Mouse (Mus musculus): Measurements from ENCODE around the gene Gm9999. TPM values are rescaled to one million over a fixed set of nuclear protein-coding genes. Genes with fewer than 3 reads are reported as not detected.
A peak's percentile ranks its signal among the peaks of the same experiment; 100 is the strongest.

The Gm9999 gene
- polyA plus RNA-seq, 1 experiment: not detected

DNA sequence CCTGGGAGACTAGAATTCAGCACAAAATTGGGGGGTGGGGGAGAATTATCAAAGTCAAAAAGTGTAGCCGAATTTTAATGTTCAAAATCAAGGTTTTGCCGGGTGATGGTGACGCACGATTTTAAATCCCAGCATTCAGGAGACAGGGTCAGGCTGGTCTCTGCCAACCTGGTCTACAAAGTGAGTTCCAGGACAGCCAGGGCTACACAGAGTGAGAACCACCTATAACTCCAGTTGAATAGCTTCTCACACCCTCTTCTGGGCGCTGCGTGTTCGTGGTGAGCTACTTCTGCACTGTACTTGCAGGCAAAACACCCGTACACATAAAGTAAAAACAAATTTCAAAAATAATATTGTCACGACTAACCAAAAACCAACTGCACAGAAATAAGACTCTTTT, 24.5 kb upstream of the Gm9999 start:
- Histone ChIP-seq H3K4me2 (ENCODE audit: low read depth) (peak overlapping the region; percentile 67), H3K4me3 (peak overlapping the region; percentile 68), H3K36me3 (ENCODE audit: control insufficient read depth, insufficient read depth) (no peaks in the 10 kb centered on the region), H3ac (ENCODE audit: control insufficient read depth, insufficient read length) (peak overlapping the region; percentile 60), H3K79me2 (ENCODE audit: control insufficient read depth, insufficient read depth) (peaks cover 13% of the 10 kb centered on the region), H3K27me3 (ENCODE audit: control insufficient read depth, insufficient read depth, insufficient read length) (no peaks in the 10 kb centered on the region)
- TF ChIP-seq MYOD1 (IDR thresholded peaks at IDR 0.05; ENCODE audit: control insufficient read depth in 1 of 3, insufficient read length in 2 of 3, low read depth in 2 of 3): no peak
- no peak for TF ChIP-seq REST (IDR thresholded peaks at IDR 0.05; ENCODE audit: insufficient read depth, insufficient read length)
- TF ChIP-seq MYOG (IDR thresholded peaks at IDR 0.05; ENCODE audit: control insufficient read depth in 1 of 3, insufficient read depth in 1 of 3, insufficient read length in 2 of 3, low read depth in 2 of 3): no peak
- no peak for TF ChIP-seq MAX (IDR thresholded peaks at IDR 0.05; ENCODE audit: low read depth)
- TF ChIP-seq USF1 (IDR thresholded peaks at IDR 0.05; ENCODE audit: low read depth): no peak
- TF ChIP-seq SRF (IDR thresholded peaks at IDR 0.05; ENCODE audit: control insufficient read depth, insufficient read length, low read depth): no peak
- TF ChIP-seq TCF12 (IDR thresholded peaks at IDR 0.05; ENCODE audit: insufficient read depth, poor library complexity, severe bottlenecking): no peak
- TF ChIP-seq CEBPB (IDR thresholded peaks at IDR 0.05; ENCODE audit: insufficient read depth, poor library complexity, severe bottlenecking): no peak
- TF ChIP-seq TCF3 (IDR thresholded peaks at IDR 0.05; ENCODE audit: insufficient read length, low read depth): no peak
- TF ChIP-seq POLR2A (IDR thresholded peaks at IDR 0.05; ENCODE audit: insufficient read length, low read depth): no peak
- no peak for TF ChIP-seq POLR2AphosphoS2 (IDR thresholded peaks at IDR 0.05; ENCODE audit: insufficient read length, low read depth)
- TF ChIP-seq E2F4 (IDR thresholded peaks at IDR 0.05; ENCODE audit: insufficient read depth): no peak

DNA sequence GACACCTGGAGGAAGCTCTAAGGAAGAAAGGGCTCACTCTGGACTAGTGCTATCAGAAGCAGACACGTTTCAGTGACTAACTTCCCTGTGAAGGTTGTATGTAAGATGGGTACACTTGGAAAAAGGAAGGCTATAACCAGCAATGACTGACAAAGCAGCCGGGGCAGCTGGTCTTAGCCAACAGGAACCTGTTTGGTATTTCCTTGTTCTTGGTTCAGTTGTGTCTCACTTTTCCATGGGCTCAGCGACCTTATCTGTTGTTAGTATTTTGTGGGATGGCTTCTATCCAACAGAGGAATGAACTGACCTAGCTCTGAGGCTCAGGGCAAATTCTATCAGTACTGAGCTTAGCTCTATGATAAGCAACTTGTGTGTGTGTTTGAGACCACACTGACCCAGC, 22.4 kb upstream of the Gm9999 start:
- H3K4me2 ChIP-seq (ENCODE audit: low read depth): no peak overlapping the region
- TF ChIP-seq TCF3 (IDR thresholded peaks at IDR 0.05; ENCODE audit: insufficient read length, low read depth) (no peak), POLR2AphosphoS2 (IDR thresholded peaks at IDR 0.05; ENCODE audit: insufficient read length, low read depth) (no peak), MYOD1 (IDR thresholded peaks at IDR 0.05; ENCODE audit: control insufficient read depth in 1 of 3, insufficient read length in 2 of 3, low read depth in 2 of 3) (no peak), SRF (IDR thresholded peaks at IDR 0.05; ENCODE audit: control insufficient read depth, insufficient read length, low read depth) (no peak), REST (IDR thresholded peaks at IDR 0.05; ENCODE audit: insufficient read depth, insufficient read length) (no peak), TCF12 (IDR thresholded peaks at IDR 0.05; ENCODE audit: insufficient read depth, poor library complexity, severe bottlenecking) (no peak), MYOG (IDR thresholded peaks at IDR 0.05; ENCODE audit: control insufficient read depth in 1 of 3, insufficient read depth in 1 of 3, insufficient read length in 2 of 3, low read depth in 2 of 3) (no peak), E2F4 (IDR thresholded peaks at IDR 0.05; ENCODE audit: insufficient read depth) (no peak), MAX (IDR thresholded peaks at IDR 0.05; ENCODE audit: low read depth) (no peak), CEBPB (IDR thresholded peaks at IDR 0.05; ENCODE audit: insufficient read depth, poor library complexity, severe bottlenecking) (no peak), POLR2A (IDR thresholded peaks at IDR 0.05; ENCODE audit: insufficient read length, low read depth) (no peak), USF1 (IDR thresholded peaks at IDR 0.05; ENCODE audit: low read depth) (no peak)
- no peaks in the 10 kb centered on the region for H3K36me3 ChIP-seq (ENCODE audit: control insufficient read depth, insufficient read depth)
- H3K27me3 ChIP-seq (ENCODE audit: control insufficient read depth, insufficient read depth, insufficient read length): no peaks in the 10 kb centered on the region
- no peak overlapping the region for H3ac ChIP-seq (ENCODE audit: control insufficient read depth, insufficient read length)
- no peak overlapping the region for H3K4me3 ChIP-seq
- H3K79me2 ChIP-seq (ENCODE audit: control insufficient read depth, insufficient read depth): peaks cover 13% of the 10 kb centered on the region

DNA sequence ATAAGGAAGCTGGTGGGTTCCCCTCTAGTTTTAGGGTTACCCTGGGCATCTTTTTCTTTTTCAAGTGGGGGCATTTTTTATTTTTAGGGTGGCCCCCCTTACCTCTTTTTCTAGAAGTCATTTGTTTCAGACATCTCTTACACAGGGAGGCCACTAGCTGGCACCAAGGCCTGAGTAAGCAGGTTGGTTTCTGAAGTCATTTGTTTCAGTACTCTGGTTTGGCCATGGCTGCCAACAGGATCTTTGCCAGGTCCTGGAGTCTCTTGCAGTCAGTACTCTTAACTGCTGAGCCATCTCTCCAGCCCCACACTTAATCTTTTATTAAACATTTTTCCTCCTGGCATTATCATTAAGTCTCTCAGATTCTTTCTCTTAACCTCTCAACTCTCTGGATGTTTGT, 21.2 kb upstream of the Gm9999 start:
- H3K79me2 ChIP-seq (ENCODE audit: control insufficient read depth, insufficient read depth): peaks cover 9% of the 10 kb centered on the region
- TF ChIP-seq MAX (IDR thresholded peaks at IDR 0.05; ENCODE audit: low read depth): no peak
- no peak for TF ChIP-seq REST (IDR thresholded peaks at IDR 0.05; ENCODE audit: insufficient read depth, insufficient read length)
- no peak for TF ChIP-seq SRF (IDR thresholded peaks at IDR 0.05; ENCODE audit: control insufficient read depth, insufficient read length, low read depth)
- no peak for TF ChIP-seq USF1 (IDR thresholded peaks at IDR 0.05; ENCODE audit: low read depth)
- TF ChIP-seq TCF12 (IDR thresholded peaks at IDR 0.05; ENCODE audit: insufficient read depth, poor library complexity, severe bottlenecking): no peak
- peak overlapping the region; percentile 63 for H3K4me2 ChIP-seq (ENCODE audit: low read depth)
- H3K4me3 ChIP-seq: no peak overlapping the region
- no peaks in the 10 kb centered on the region for H3K27me3 ChIP-seq (ENCODE audit: control insufficient read depth, insufficient read depth, insufficient read length)
- H3ac ChIP-seq (ENCODE audit: control insufficient read depth, insufficient read length): no peak overlapping the region
- H3K36me3 ChIP-seq (ENCODE audit: control insufficient read depth, insufficient read depth): no peaks in the 10 kb centered on the region

DNA sequence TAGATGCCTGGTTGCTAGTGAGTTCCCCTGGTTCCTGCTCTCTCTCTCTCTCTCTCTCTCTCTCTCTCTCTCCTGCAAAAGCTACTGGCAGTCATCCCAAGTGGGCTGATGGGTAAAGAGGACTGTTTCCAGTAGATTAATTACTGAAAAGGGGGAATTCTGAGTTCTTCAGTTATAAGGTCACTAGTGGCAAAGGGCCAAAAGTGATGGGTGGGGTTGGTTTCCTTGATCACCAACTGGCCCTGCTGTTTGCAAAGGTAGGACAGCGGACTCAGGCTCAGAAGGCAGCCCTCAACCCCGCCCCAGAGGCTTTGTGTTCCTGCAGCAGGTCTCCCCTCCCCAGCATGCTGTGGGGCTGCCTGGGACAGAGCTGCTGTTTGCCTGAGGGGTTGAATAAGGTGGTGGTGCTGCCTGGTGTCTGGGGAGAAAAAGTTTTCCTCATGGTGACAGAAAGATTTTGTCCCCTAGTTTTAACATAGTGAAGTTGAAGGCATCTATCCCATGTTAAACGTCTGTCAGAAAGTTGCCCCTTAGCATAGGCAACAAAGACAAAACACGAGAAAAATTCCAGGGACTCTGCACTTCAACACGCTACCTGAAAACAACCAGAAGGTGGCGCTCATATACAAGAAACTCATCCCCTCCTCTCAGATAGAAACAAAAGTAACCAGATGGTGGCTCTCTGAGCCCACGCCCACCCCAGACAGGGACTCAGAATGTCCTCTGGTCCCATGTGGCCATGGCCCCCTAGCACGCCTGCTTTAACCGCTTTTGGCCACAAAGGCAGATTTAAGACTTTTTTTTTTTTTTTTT, 20.4 kb upstream of the Gm9999 start:
- no peaks in the 10 kb centered on the region for H3K27me3 ChIP-seq (ENCODE audit: control insufficient read depth, insufficient read depth, insufficient read length)
- no peak overlapping the region for H3ac ChIP-seq (ENCODE audit: control insufficient read depth, insufficient read length)
- H3K4me2 ChIP-seq (ENCODE audit: low read depth): peak overlapping the region; percentile 63
- no peak overlapping the region for H3K4me3 ChIP-seq
- H3K79me2 ChIP-seq (ENCODE audit: control insufficient read depth, insufficient read depth): no peaks in the 10 kb centered on the region
- H3K36me3 ChIP-seq (ENCODE audit: control insufficient read depth, insufficient read depth): no peaks in the 10 kb centered on the region
- TF ChIP-seq MAX (IDR thresholded peaks at IDR 0.05; ENCODE audit: low read depth): no peak
- TF ChIP-seq TCF3 (IDR thresholded peaks at IDR 0.05; ENCODE audit: insufficient read length, low read depth): no peak
- no peak for TF ChIP-seq MYOG (IDR thresholded peaks at IDR 0.05; ENCODE audit: control insufficient read depth in 1 of 3, insufficient read depth in 1 of 3, insufficient read length in 2 of 3, low read depth in 2 of 3)
- no peak for TF ChIP-seq MYOD1 (IDR thresholded peaks at IDR 0.05; ENCODE audit: control insufficient read depth in 1 of 3, insufficient read length in 2 of 3, low read depth in 2 of 3)
- TF ChIP-seq SRF (IDR thresholded peaks at IDR 0.05; ENCODE audit: control insufficient read depth, insufficient read length, low read depth): no peak
- no peak for TF ChIP-seq E2F4 (IDR thresholded peaks at IDR 0.05; ENCODE audit: insufficient read depth)
- no peak for TF ChIP-seq REST (IDR thresholded peaks at IDR 0.05; ENCODE audit: insufficient read depth, insufficient read length)
- no peak for TF ChIP-seq TCF12 (IDR thresholded peaks at IDR 0.05; ENCODE audit: insufficient read depth, poor library complexity, severe bottlenecking)
- TF ChIP-seq CEBPB (IDR thresholded peaks at IDR 0.05; ENCODE audit: insufficient read depth, poor library complexity, severe bottlenecking): no peak
- TF ChIP-seq POLR2AphosphoS2 (IDR thresholded peaks at IDR 0.05; ENCODE audit: insufficient read length, low read depth): no peak
- TF ChIP-seq POLR2A (IDR thresholded peaks at IDR 0.05; ENCODE audit: insufficient read length, low read depth): no peak
- TF ChIP-seq USF1 (IDR thresholded peaks at IDR 0.05; ENCODE audit: low read depth): no peak

Data from myocyte (in vitro differentiated cells).